Mouse (Mus musculus) spleen, adult 2 months (tissue): ENCODE results near the gene Grem2.

Experiments used
- CTCF ChIP-seq: fragments of 200-500 bp; IDR thresholded peaks from 2 replicates; pipeline ENCODE4 v1.5.1; 2011; ENCODE audit warnings: mild to moderate bottlenecking, inconsistent platforms; ENCODE audit not compliant: insufficient read depth, insufficient read length, insufficient replicate concordance; ENCODE audit errors: extremely low read depth
- POLR2A ChIP-seq: fragments of 200-500 bp; IDR thresholded peaks from 2 replicates; pipeline ENCODE4 v1.6.1; 2011; ENCODE audit warnings: low read depth, low read length, inconsistent platforms

DNA sequence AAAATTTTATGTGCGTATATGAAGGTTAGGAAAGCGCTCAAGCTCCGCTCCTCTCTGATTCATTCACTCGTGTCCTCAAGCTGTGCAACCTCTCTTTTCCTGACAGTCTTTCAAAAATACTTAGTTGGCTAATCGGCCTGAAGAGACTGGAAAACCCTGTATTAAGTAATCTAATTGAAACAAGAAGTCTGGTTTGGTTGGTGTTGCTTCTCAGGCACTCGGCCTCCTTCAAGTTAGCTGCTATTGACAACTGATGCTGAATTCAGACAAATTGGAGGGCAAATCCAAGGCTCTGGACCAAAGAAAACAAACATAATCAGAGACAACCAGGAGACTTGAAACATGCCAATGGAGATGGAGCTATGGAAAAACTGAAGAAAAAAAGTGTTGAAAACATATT lies 76.8 kb downstream of the Grem2 start:
- TF ChIP-seq POLR2A (no peak), CTCF (no peak)
